Mouse (Mus musculus) liver, embryonic 13.5 days (tissue): Measurements from ENCODE around the gene Galnt4. TPM values are rescaled to one million over a fixed set of nuclear protein-coding genes. Genes with fewer than 3 reads are reported as not detected.
"Not testable (repeated sequence)": the region's sequence is repeated elsewhere in the genome, so short reads cannot be mapped to it uniquely, and the experiment has no call there.

ENCODE experiments used
- ATAC-seq: fragments of 200-750 bp; cut with Nextera tagmentation; 2 replicates; pipeline ENCODE4 v1.8.0; 2017; ENCODE audit warnings: low read depth, mild to moderate bottlenecking, moderate number of reproducible peaks, moderate library complexity
- DNase-seq: peaks from one replicate; pipeline ENCODE4 v3.0.0; 2022
- H3K27ac ChIP-seq: fragments of 300-500 bp; sonication (generic); 2 replicates; pipeline ENCODE4 v1.5.1; 2015; ENCODE audit warnings: moderate library complexity, mild to moderate bottlenecking, inconsistent platforms
- H3K27me3 ChIP-seq: fragments of 300-500 bp; sonication (generic); 2 replicates; pipeline ENCODE4 v1.6.1; 2015; ENCODE audit warnings: mild to moderate bottlenecking, inconsistent platforms
- H3K36me3 ChIP-seq: fragments of 300-500 bp; sonication (generic); 2 replicates; pipeline ENCODE4 v1.6.1; 2015; ENCODE audit warnings: mild to moderate bottlenecking, inconsistent platforms
- H3K4me1 ChIP-seq: fragments of 300-500 bp; sonication (generic); replicated peaks from 2 replicates; pipeline ENCODE4 v1.6.1; 2015; ENCODE audit warnings: inconsistent platforms
- H3K4me2 ChIP-seq: fragments of 300-500 bp; sonication (generic); 2 replicates; pipeline ENCODE4 v1.6.1; 2015; ENCODE audit warnings: inconsistent platforms, mild to moderate bottlenecking, moderate library complexity
- H3K4me3 ChIP-seq: fragments of 300-500 bp; sonication (generic); replicated peaks from 2 replicates; pipeline ENCODE4 v1.5.1; 2015; ENCODE audit warnings: mild to moderate bottlenecking, inconsistent platforms
- H3K9ac ChIP-seq: fragments of 300-500 bp; sonication (generic); 2 replicates; pipeline ENCODE4 v1.6.1; 2015; ENCODE audit warnings: mild to moderate bottlenecking, inconsistent platforms
- H3K9me3 ChIP-seq: fragments of 300-500 bp; sonication (generic); replicated peaks from 2 replicates; pipeline ENCODE4 v1.6.1; 2016; ENCODE audit warnings: inconsistent platforms
- WGBS: fragments of 180-500 bp; shearing (Covaris S2); methylation state at CpG from one replicate; pipeline ENCODE4 v1.1.7; 2015; ENCODE audit not compliant: insufficient replicate concordance; 5-methylcytosine and 5-hydroxymethylcytosine counted together
- polyA plus RNA-seq: library from polyadenylated mRNA; unstranded; fragments of >200 nt; fragmentation: Nextera tagmentation; extraction: Ambion mirVana; gene quantifications from 2 replicates; pipeline ENCODE4 v1.2.1, GENCODE M21; 2015

Gene Galnt4
- polyA plus RNA-seq, 1 experiment from 2014 or later, result 2.6 TPM

GRCm38 (mm10) chr10:99132595-99133272 is 24.8 kb downstream of the Galnt4 start:
- ATAC-seq (no peak), DNase-seq (no peak)
- H3K27me3 ChIP-seq, result no peaks in the 10 kb centered on the region
- no peak overlapping the region for H3K9ac ChIP-seq
- H3K36me3 ChIP-seq, result no peaks in the 10 kb centered on the region
- H3K27ac ChIP-seq, result no peak overlapping the region
- no peak overlapping the region for H3K4me3 ChIP-seq
- H3K9me3 ChIP-seq, result no peaks in the 10 kb centered on the region
- WGBS, result 79% methylated on average over 11 of the region's 11 CpGs
- H3K4me1 ChIP-seq, result 0 out of 2 replicates have a peak, but pooled peaks cover 3% of the 10 kb centered on the region
- no peak overlapping the region for H3K4me2 ChIP-seq

GRCm38 (mm10) chr10:99133321-99133875 is 25.4 kb downstream of the Galnt4 start:
- H3K9me3 ChIP-seq, result no peaks in the 10 kb centered on the region
- H3K4me3 ChIP-seq, result no peak overlapping the region
- H3K4me1 ChIP-seq, result no peaks in the 10 kb centered on the region
- no peak overlapping the region for H3K4me2 ChIP-seq
- no peaks in the 10 kb centered on the region for H3K36me3 ChIP-seq
- no peak overlapping the region for H3K27ac ChIP-seq
- no peak for ATAC-seq
- no peak for DNase-seq
- no peak overlapping the region for H3K9ac ChIP-seq
- WGBS, result 82% methylated on average over 16 of the region's 16 CpGs
- H3K27me3 ChIP-seq, result no peaks in the 10 kb centered on the region

- Histone ChIP-seq H3K4me3 (no peak overlapping the region), H3K4me2 (no peak overlapping the region), H3K9me3 (no peaks in the 10 kb centered on the region), H3K9ac (no peak overlapping the region), H3K4me1 (no peaks in the 10 kb centered on the region), H3K27me3 (no peaks in the 10 kb centered on the region), H3K27ac (no peak overlapping the region), H3K36me3 (no peaks in the 10 kb centered on the region)
- 69% methylated on average over 5 of the region's 5 CpGs for WGBS
- no peak for ATAC-seq
- DNase-seq, result no peak
Measured at GRCm38 (mm10) chr10:99136337-99136736, 28.4 kb downstream of the Galnt4 start.

- H3K27me3 ChIP-seq, result no peaks in the 10 kb centered on the region
- H3K4me1 ChIP-seq, result peaks cover 5% of the 10 kb centered on the region; the same call in 1 of the 2 replicates
- H3K4me3 ChIP-seq, result no peak overlapping the region
- no peak overlapping the region for H3K27ac ChIP-seq
- 74% methylated on average over 8 of the region's 8 CpGs for WGBS
- H3K9me3 ChIP-seq, result no peaks in the 10 kb centered on the region
- H3K36me3 ChIP-seq, result no peaks in the 10 kb centered on the region
- ATAC-seq, result no peak
- H3K4me2 ChIP-seq, result no peak overlapping the region
- no peak overlapping the region for H3K9ac ChIP-seq
- DNase-seq, result no peak
Measured at GRCm38 (mm10) chr10:99145611-99146010, 37.7 kb downstream of the Galnt4 start.

GRCm38 (mm10) chr10:99146596-99146995 is 38.6 kb downstream of the Galnt4 start:
- H3K9me3 ChIP-seq, result no peaks in the 10 kb centered on the region
- 76% methylated on average over 8 of the region's 8 CpGs for WGBS
- DNase-seq (no peak), ATAC-seq (no peak)
- H3K9ac ChIP-seq, result no peak overlapping the region
- H3K4me2 ChIP-seq, result no peak overlapping the region
- H3K27me3 ChIP-seq, result no peaks in the 10 kb centered on the region
- peaks cover 15% of the 10 kb centered on the region for H3K4me1 ChIP-seq
- H3K27ac ChIP-seq, result no peak overlapping the region
- H3K4me3 ChIP-seq, result no peak overlapping the region
- H3K36me3 ChIP-seq, result no peaks in the 10 kb centered on the region

GRCm38 (mm10) chr10:99150016-99150415 is 42.1 kb downstream of the Galnt4 start:
- H3K27me3 ChIP-seq, result no peaks in the 10 kb centered on the region
- H3K27ac ChIP-seq, result no peak overlapping the region
- ATAC-seq (no peak), DNase-seq (no peak)
- H3K9me3 ChIP-seq, result no peaks in the 10 kb centered on the region
- H3K9ac ChIP-seq, result no peak overlapping the region
- no peaks in the 10 kb centered on the region for H3K36me3 ChIP-seq
- H3K4me3 ChIP-seq, result no peak overlapping the region
- H3K4me2 ChIP-seq, result no peak overlapping the region
- peaks cover 18% of the 10 kb centered on the region for H3K4me1 ChIP-seq
- 83% methylated on average over 6 of the region's 6 CpGs for WGBS

- peak overlapping the region; percentile 29 for H3K4me2 ChIP-seq
- WGBS, result 80% methylated on average over 1 of the region's 1 CpGs
- peaks cover 18% of the 10 kb centered on the region for H3K4me1 ChIP-seq
- no peaks in the 10 kb centered on the region for H3K9me3 ChIP-seq
- H3K36me3 ChIP-seq, result no peaks in the 10 kb centered on the region
- H3K27ac ChIP-seq, result peak overlapping the region; percentile 30; the same call in 1 of the 2 replicates
- no peak overlapping the region for H3K9ac ChIP-seq
- ATAC-seq, result peak; percentile 86
- no peak for DNase-seq
- no peaks in the 10 kb centered on the region for H3K27me3 ChIP-seq
- no peak overlapping the region for H3K4me3 ChIP-seq
Measured at GRCm38 (mm10) chr10:99151580-99151979, 43.6 kb downstream of the Galnt4 start.

GRCm38 (mm10) chr10:99152063-99152462 is 44.1 kb downstream of the Galnt4 start:
- 79% methylated on average over 6 of the region's 6 CpGs for WGBS
- Histone ChIP-seq H3K4me3 (no peak overlapping the region), H3K9ac (no peak overlapping the region), H3K4me2 (no peak overlapping the region), H3K9me3 (no peaks in the 10 kb centered on the region), H3K36me3 (no peaks in the 10 kb centered on the region), H3K27ac (no peak overlapping the region), H3K27me3 (no peaks in the 10 kb centered on the region), H3K4me1 (peaks cover 18% of the 10 kb centered on the region)
- ATAC-seq (no peak), DNase-seq (no peak)

- ATAC-seq (no peak), DNase-seq (no peak)
- Histone ChIP-seq H3K9me3 (no peaks in the 10 kb centered on the region), H3K4me1 (peaks cover 18% of the 10 kb centered on the region), H3K4me2 (no peak overlapping the region), H3K36me3 (no peaks in the 10 kb centered on the region; the same call in 1 of the 2 replicates), H3K27me3 (no peaks in the 10 kb centered on the region), H3K4me3 (no peak overlapping the region), H3K27ac (no peak overlapping the region), H3K9ac (no peak overlapping the region)
- WGBS, result 63% methylated on average over 8 of the region's 8 CpGs
Measured at GRCm38 (mm10) chr10:99154635-99155034, 46.7 kb downstream of the Galnt4 start.

- DNase-seq (no peak), ATAC-seq (no peak)
- WGBS, result 87% methylated on average over 5 of the region's 5 CpGs
- H3K4me1 ChIP-seq, result peaks cover under 1% of the 10 kb centered on the region
- no peak overlapping the region for H3K4me2 ChIP-seq
- no peak overlapping the region for H3K4me3 ChIP-seq
- H3K27me3 ChIP-seq, result no peaks in the 10 kb centered on the region
- H3K36me3 ChIP-seq, result peaks cover 6% of the 10 kb centered on the region; the same call in 1 of the 2 replicates
- H3K27ac ChIP-seq, result no peak overlapping the region
- no peaks in the 10 kb centered on the region for H3K9me3 ChIP-seq
- no peak overlapping the region for H3K9ac ChIP-seq
Measured at GRCm38 (mm10) chr10:99156808-99157207, 48.8 kb downstream of the Galnt4 start.

GRCm38 (mm10) chr10:99157697-99158096 is 49.7 kb downstream of the Galnt4 start:
- H3K9ac ChIP-seq, H3K9me3 ChIP-seq, H3K4me1 ChIP-seq, H3K4me2 ChIP-seq, ATAC-seq, H3K36me3 ChIP-seq, H3K27me3 ChIP-seq, H3K4me3 ChIP-seq, DNase-seq, H3K27ac ChIP-seq: not testable (repeated sequence)
- 81% methylated on average over 10 of the region's 10 CpGs for WGBS
